Mouse (Mus musculus) liver, adult 10 weeks (tissue): ENCODE measurements around the gene Gm21750. TPM values are rescaled to one million over a fixed set of nuclear protein-coding genes. Genes with fewer than 3 reads are reported as not detected.

Experiments
- polyA plus RNA-seq: library from polyadenylated mRNA; stranded (reverse); fragments of 350-450 nt; fragmentation: Illumina TruSeq; extraction: RNeasy Lipid Tissue Mini Kit (QIAGEN cat#74804); gene quantifications from one replicate; pipeline ENCODE4 v1.2.3, GENCODE M21; 2014; ENCODE audit warnings: low read depth, low replicate concordance

Gene Gm21750
- polyA plus RNA-seq, result not detected

GRCm38 (mm10) chr14:73660925-73661324 lies at the start of gene Gm21750:
Gene Gm21750, plus strand, starts transcription at chr14:73661225.

Other genes with a start within 250 kb of the Gm21750 start
- 16.5 TPM for gene Med4, start 151.2 kb upstream of the Gm21750 start, polyA plus RNA-seq
- 419 TPM for gene Sucla2, start 135.9 kb upstream of the Gm21750 start, polyA plus RNA-seq
- 1.5 TPM for gene Nudt15, start 113.0 kb upstream of the Gm21750 start, polyA plus RNA-seq